Mouse (Mus musculus) frontal cortex, adult (tissue): Measurements from ENCODE around the gene Slc26a1.
"Not testable (repeated sequence)": the region's sequence is repeated elsewhere in the genome, so short reads cannot be mapped to it uniquely, and the experiment has no call there.

Experiments
- ATAC-seq: cut with Nextera tagmentation; 2 replicates; pipeline ENCODE4 v1.9.2; 2017; ENCODE audit warnings: mild to moderate bottlenecking, moderate library complexity, mixed read lengths; ENCODE audit not compliant: low TSS enrichment

The Slc26a1 gene

DNA sequence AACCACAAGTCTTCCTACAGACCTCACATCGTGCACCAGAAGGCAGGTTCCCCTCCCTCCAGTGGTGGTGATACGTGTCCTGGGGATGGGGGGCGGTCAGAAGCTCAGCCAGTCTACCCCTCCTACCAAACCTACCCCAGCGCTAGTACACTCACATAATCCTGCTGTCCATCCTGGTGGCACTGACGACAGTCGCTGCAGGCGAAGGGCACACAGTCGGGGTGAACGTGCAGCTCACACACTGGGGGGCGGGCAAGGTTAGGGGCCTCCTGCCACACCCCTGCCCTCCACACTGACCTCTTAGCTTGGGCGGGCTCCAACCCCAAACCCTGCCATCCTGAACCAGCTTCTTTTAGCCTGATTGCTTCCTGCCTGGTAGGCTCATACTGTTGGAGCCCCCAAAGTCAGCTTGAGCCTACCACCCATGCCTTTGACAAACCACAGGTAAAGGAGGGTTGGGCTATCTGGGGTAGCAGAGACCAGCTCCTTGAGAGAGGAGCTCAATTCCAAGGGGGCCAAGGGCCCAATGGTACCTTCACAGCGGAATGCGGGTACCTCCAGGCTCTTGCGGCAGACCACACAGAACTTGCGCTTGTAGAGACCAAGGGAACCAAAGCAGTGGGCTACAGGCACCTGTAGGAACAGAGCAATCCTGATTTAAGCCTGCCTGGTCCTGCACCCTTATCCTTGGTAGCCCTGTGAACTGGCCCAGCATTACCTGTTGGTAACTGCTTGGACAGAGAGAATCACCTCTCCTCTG lies 19.3 kb downstream of the Slc26a1 start:
- ATAC-seq = no peak

DNA sequence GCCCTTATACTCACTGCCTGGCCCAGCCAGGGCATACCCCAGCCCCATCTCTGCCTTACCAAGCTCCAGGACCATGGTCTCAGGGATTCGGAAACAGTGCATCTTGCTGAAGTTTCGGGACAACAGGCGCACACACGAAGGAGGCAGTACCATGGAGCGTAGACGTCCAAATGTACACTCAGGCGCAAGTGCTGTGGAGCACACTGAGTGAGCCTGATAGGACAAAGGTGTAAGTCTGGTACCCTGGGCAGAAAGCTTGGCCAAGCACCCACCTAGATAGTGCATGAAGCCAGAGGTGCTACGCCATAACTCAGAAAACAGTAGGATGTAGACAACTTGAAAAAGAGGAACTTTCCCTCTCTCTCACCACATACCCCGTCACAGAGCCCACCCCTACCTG lies 20.0 kb downstream of the Slc26a1 start:
- ATAC-seq = no peak

DNA sequence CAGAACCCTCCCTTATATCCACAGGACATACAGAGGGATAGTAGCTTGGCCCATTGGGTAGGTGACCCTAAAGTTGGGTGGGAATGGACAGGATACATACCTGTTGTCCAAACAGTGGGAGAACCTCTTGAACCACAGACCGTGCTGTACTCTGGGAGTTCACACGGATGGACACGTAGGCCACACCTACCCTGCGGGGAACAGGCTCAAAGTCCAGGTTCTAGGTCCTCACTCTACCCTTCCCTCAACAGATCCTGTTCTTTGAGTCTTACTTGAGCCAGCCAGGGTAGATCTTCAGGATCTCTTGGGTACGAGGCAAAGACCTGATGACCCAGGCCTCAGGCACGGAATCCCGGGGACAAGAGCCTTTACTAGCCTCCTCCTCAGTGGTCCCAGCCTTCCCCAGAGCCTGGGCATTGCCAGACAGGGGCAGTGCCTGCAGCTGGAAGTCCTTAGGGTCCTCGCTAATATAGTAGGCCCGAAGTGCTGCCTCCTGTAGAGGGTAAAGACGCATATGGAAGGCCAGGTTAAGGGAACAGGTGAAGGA lies 20.9 kb downstream of the Slc26a1 start:
- ATAC-seq = no peak

DNA sequence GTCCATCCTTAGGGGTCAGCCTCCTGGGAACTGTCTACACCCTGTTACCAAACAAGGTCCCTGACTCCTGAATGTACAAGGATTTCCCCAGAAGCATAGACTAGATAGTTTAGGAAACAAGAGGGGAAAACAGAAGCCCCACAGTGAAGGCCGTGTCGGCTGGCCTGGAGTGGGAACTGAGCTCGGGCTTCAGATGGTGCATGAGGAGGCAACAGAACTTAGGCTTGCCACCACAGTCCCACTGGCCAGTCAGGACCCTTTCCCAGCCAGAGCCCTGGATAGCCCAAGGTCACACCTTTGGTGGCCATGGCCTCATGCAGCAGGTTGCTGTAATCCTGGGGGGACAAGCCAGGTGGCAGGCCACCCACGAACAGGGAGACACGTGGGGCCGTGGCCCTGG lies 22.0 kb downstream of the Slc26a1 start:
- no peak for ATAC-seq

DNA sequence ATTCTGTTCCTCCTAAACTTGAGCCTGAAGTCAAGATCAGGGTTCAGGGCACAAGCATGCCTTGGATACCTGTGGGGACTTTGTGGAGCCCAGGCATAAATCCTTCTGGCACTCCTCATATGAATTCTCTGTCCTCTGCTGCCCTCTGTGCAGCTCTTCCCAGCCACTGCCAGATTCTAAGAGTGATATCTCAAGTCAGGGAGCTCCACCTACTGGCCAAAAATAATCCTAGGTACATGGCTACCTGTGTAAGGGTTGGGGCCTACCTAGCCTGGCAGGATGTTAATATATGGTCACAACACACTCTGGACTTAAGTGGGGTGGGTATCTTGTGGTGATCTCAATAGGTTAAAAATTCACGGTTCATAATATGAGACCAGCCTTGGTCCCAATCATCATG lies 23.5 kb downstream of the Slc26a1 start:
- peak; percentile 72 for ATAC-seq

DNA sequence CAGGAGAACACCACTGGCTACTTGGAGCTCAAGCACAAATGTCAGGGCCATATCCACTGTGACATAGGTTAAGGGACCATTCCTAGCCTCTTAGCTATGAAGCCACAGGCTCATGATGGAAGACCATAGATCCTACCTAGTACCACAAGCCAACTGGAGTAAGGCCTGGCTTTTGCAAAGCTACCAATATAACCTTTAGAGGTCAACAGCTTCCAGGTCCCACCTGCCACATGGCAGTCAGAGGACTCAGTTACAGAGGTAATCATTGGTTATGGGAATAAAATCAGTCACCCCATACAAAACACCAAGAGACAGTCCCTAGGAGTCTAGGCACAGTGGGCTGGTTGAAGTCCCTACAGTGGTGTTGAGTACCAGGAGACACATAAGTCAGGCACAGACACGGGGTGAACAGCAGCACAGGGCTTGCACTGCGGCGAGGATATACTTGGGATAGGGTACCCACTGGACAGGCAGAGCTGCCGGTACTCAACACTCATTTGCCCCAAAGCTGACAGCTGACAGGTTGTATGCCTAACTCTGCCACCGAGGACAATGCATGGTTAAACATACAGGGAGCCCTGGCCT lies 24.1 kb downstream of the Slc26a1 start:
- 0 out of 2 replicates have a peak, but pooled peaks have one; percentile 1 for ATAC-seq

DNA sequence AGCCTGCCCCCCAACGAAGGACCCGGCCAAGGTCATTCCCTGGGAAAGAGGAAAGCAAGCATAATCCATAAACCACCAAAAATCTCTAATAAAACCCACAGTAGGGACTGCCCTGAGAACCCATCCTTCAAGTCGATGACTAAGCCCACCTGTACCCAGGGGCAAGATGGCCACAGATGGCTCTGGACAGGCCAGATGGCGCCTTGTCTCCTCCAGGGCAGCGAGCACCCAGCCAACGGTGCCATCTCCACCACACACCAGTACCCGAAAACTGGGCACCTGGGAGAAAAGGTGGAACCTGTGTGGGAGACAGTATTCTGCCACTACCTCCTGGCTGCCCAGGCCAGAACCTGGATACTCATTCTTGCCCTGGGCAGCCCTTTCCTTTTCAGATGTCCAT lies 25.0 kb downstream of the Slc26a1 start:
- no peak for ATAC-seq

DNA sequence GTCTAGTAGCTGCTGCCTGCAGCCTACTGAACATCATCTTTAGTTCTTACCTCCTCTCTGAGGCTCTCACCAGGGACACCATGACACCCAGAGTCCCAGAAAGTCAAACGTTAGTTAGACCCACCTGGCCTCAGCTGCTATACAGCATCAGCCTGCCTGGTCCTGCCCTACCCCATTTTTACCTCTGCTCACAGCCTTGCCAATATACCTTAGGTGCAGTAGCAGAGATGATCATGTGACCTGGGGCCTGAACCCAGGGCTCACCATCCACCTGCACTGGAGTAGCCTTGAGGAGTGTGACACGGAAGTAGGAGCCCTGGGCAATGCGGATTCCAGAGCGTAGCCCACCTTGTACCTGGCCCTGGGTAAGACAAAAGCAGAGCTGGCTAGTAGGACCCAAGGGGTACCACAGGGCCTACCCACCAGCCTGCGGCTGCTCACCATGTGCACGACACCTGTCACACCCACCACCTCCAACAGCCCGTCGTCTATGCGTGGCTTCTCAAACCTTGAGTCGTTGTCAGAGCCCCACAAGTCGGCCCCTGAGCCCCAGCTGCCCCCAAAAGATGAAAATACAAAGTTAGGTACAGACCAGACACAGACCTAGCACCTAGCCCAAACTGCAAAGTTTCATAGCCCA lies 26.3 kb downstream of the Slc26a1 start:
- ATAC-seq = no peak

DNA sequence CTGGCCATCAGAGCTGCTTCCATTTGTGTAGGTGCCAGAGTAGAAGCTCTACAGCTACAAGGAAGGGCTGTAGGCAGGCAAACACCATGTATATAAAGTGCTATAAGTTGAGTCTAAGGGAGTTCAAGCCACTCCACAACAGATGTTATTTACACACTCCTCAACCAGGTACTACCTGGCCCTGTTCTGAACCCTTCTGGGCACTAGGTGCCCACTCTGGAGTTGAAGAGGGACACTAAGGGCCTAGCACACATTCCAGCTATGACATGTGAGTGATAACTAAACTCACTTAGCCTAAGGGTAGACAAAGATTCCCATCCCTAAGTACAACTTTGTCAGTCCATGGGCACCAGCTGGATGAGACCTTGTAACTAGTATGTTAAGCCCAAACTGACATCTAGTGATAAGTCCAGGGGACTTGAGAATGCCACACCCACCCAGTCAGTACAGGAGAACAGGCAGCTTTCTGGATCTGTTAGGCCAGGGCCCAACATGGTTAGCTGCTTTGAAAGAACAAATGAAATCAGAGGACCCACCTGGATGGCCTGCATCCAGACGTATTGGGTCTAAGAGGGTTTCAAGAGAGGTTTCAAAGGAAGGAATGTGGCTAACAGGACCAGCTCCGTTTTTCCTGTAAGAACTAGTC lies 27.4 kb downstream of the Slc26a1 start:
- no peak for ATAC-seq

DNA sequence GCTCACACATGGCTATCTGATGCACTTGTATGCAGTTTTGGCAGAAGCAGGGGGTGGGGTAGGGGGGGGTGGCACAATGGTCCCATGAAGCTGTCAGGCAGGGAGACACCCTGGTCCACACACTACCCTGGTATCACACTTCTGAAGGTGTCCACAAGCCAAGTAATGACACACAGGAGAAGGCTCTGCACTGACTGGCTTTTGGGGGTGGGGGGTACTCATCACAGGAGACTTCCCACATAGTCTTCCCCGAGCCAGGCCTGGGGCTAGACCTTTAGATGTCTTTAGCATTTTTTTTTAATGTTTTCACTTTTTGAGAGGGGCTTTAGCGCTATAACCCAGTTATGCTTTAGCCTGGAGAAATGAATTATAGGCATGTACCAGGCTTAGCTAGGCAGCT lies 28.1 kb downstream of the Slc26a1 start:
- ATAC-seq = no peak

DNA sequence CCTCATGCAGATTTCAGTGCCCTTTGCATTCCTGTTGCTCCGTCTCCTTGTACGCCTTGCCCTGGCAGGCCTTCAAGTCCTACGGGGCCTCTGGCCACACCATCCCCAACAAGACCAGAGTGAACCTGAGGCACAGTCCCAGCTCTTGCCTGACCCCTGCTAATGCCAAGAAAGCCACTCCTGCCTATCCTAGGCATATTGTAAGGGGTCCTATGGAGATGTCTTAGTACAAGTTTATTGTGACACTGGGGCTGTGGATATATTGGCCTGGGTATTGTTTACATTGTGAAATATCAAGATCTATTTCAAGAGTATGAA lies 29.1 kb downstream of the Slc26a1 start:
- no peak; the same call in 1 of the 2 replicates for ATAC-seq

DNA sequence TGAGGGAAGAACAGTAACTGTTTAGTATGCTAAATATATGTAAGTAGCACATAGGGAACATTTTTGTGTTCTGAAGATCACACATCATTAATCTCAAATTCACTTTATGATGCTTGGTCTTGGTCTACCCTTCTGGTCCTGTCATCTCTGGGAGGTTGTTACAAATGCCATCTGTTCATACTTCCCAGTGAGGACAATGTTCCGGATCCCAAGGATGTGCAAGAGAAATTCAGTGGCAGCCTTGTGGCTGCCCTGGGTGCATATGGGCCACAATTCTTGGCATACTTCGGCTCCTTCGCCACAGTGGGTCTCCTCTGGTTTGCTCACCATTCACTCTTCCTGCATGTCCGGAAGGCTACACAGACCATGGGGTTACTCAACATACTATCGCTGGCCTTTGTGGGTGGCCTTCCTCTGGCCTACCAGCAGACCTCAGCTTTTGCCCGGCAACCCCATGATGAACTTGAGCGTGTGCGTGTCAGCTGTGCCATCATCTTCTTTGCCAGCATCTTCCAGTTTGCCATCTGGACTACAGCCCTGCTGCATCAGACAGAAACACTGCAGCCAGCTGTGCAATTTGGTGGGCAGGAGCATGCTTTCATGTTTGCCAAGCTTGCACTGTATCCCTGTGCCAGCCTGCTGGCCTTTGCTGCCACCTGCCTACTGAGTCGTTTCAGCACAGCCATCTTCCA lies 29.6 kb downstream of the Slc26a1 start:
- peak; percentile 48 for ATAC-seq

DNA sequence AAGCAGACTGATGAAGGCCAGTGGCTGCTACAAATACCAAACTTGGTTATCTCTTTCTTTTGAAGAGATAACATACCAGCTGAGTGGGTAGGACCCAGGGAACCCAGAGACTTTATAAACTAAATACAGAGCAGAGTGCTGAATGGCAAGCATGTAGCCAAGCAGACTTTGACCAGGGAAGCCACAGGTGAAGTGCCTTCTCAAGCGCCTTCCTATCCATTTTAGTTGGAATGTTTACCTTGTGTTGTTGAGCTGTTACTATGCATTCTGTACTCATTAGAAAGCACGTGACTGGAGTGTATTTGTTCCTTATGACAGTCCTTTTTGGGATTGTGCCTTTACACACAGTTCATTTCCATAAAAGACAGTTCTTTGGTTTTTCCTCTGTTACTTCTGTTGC lies 31.7 kb downstream of the Slc26a1 start:
- no peak for ATAC-seq

DNA sequence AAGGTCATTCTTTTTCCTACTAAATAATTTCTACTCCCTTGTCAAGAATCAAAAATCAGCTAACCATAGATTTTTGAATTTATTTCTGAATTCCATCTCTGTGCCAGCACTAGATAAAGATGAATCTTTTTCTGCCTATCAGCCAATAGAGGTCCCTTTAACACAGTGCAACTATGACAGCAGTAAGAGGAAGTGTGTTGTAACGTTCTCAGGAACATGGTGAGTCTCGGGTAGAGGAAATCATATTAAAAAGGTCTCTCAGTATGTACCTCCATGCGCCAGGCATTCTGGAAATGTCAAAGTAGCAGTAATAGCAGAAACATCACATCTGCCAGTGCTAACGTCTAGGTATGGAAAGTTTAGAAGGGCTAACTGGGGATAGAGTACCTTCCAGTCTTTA lies 39.2 kb downstream of the Slc26a1 start:
- no peak for ATAC-seq

DNA sequence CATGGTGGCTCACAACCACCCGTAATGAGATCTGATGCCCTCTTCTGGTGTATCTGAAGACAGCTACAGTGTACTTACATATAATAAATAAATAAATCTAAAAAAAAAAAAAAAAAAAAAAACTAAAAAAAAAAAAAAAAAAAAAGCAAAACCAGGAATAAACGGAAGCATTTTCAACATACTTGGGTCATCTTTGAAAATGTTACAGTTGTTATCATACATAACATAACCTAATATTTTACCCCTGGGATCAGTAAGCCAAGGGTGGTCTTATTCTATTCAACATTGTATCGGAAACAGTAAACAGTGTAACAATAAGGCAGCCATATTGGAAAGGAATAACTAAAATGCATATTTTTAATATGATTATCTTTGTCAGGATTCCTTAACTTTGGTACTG lies 41.3 kb downstream of the Slc26a1 start:
- ATAC-seq = not testable (repeated sequence)

DNA sequence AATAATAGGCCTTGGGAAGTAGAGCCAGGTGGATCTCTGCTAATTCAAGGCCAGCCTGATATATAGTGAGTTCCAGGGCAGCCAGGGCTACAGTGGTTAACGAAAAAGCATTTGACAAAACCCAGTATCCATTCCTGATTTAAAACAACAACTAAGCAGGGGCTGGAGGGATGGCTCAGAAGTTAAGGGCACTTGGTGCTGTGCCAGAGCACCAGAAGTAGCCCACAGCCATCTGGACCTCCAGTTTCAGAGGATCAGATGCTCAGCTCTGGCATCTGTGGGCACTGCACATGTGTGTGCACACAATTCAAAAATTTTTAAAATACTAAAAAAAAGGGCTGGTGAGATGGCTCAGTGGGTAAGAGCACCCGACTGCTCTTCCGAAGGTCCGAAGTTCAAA lies 41.7 kb downstream of the Slc26a1 start:
- ATAC-seq = no peak

DNA sequence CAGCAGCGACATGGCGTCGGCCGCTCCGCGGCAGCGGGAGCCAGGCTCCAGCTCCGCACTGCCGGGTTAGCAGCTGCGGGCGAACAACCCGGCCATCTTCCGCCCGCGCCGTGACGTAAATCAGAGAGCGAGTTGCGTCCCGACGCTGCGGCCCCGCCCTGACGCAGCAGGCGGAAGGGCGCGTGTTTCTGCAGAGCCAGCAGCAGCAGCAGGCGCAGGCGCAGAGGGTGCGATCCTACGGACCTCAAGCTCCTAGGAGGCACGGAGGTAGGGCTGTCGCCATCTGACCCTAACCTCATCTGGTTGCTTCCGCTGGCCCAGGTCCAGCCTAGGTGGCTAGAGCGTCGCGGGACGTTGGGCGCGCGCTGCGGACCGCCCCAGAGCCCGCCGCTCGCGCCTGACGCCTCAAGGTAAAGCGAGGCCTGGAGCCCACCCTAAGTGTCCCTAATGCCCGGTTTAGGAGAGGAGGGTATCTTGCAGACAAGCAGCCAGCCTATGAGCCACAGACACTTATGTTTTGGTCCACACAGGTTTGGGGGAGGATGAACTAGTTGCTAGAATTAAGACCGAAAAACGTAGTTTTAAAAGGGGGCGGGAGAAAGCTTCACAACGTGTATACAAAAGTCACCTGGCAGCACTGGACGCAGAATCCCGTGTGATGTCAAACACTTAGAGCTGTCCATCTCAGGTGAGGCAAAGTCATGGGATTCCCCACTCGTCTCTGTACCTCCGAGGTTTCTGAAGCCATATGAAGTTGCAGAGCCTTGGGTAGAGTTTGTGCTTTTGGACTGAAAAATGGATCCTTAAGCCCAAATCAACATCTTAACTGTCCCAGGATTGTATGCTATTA lies 45.5 kb downstream of the Slc26a1 start, which contains the start of the genes Gak and Tmem175:
TSS of gene Gak (minus strand) at position 122 of the 850 bp plus-strand sequence.
TSS of gene Tmem175 (plus strand) at position 137 of the 850 bp plus-strand sequence.
- ATAC-seq = peak; percentile 97

DNA sequence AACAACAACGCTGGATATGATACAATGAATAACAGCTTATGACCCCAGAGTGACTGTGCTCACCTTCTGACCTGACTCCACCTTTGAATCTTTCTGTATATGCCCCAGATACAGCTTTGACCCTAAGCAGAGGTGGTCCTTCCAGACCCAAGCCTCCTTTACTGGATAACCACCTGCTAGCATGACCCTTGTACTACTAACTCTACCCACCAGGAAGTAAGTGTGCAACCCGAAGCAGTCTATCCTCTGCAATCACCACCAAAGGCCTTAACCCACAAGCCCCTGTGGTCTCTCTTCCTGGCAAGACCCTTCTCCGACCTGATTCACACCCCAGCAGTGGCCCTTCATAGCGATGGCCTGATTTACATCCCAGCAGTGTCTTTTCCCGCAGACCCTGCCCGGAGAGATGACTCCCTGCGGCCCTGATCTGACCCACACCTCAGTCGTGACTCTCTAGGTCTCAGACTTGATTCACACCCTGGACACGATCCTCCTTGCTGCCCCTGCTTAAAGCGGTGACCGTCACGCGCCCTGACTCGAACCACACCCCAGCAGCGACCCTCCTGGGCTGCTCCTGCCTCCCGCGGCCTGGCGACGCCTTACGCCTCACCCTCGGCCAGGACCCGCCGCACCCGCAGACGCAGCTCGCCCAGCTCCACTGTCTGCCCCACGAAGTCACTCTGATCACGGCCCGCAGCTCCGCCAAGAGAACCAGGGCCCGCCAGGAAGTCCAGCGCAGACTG lies 46.3 kb downstream of the Slc26a1 start:
- ATAC-seq = peak; percentile 72

DNA sequence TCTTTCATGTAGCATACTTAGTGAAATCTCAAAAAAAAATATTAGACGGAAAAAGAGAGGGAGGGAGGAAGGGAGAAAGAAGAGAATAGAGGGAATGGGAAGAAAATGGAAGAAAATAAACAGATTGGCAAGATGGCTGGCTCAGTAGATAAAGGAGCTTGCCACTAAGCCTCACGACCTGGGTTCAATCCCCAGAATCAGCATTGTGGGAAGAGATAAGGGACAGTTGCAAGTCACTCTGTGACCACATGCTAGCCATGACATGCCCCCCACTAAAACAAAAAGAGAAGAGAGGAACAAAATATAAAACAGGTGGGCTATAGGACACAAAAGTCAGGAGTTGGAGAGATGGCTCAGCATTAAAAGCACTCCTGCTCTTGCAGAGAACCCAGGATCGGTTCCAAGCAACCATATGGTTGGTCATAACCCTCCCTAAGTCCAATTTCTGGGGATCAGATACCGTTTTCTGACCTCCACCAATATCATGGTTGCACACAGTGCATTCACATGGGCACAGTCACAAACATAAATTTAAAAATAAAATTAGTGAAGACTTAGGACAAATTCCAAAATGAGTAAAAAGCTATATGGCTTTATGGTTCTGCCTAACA lies 49.2 kb downstream of the Slc26a1 start:
- no peak for ATAC-seq

DNA sequence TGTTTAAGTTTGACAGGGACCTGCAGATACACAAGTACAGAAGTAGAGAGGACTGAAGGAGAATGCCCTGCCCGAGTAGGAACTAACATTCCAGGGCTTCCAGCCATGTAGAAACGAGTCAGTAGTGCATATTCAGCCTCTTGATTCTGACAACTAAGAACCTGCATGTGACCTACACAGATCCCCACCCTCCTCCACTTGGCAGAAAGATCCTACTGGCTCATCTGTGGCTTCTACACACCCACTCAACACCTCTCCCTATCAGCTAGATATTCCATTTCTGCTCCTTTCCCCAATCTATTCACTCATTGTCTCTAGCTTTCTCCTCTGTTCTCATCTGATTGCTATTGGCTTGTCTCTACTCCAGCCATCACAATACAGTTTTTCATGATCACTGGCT lies 53.5 kb downstream of the Slc26a1 start:
- peak; percentile 86 for ATAC-seq
